Mouse (Mus musculus) midbrain, embryonic 10.5 days (tissue): ENCODE measurements around the gene Itk. TPM values are rescaled to one million over a fixed set of nuclear protein-coding genes. Genes with fewer than 3 reads are reported as not detected.

Source experiments
- DNase-seq: peaks from one replicate; pipeline ENCODE4 v3.0.0-alpha.2; 2017; ENCODE audit warnings: low spot score
- H3K27ac ChIP-seq: fragments of 300-500 bp; sonication (generic); replicated peaks from 2 replicates; pipeline ENCODE4 v1.5.1; 2016; ENCODE audit warnings: mild to moderate bottlenecking
- H3K27me3 ChIP-seq: fragments of 300-500 bp; sonication (generic); 2 replicates; pipeline ENCODE4 v1.6.1; 2016; ENCODE audit warnings: low read depth, mild to moderate bottlenecking; ENCODE audit not compliant: poor library complexity, severe bottlenecking
- H3K36me3 ChIP-seq: fragments of 300-500 bp; sonication (generic); 2 replicates; pipeline ENCODE4 v1.6.1; 2016; ENCODE audit warnings: mild to moderate bottlenecking, moderate library complexity
- H3K4me1 ChIP-seq: fragments of 300-500 bp; sonication (generic); 2 replicates; pipeline ENCODE4 v1.6.1; 2016
- H3K4me3 ChIP-seq: fragments of 300-500 bp; sonication (generic); 2 replicates; pipeline ENCODE4 v1.5.1; 2016; ENCODE audit warnings: mild to moderate bottlenecking, moderate library complexity
- H3K9me3 ChIP-seq: fragments of 300-500 bp; sonication (generic); replicated peaks from 2 replicates; pipeline ENCODE4 v1.6.1; 2016; ENCODE audit warnings: mild to moderate bottlenecking
- WGBS: fragments of 180-500 bp; shearing (Covaris S2); methylation state at CpG from one replicate; pipeline ENCODE4 v1.1.7; 2016; 5-methylcytosine and 5-hydroxymethylcytosine counted together
- polyA plus RNA-seq: library from polyadenylated mRNA; unstranded; fragments of >200 nt; fragmentation: Nextera tagmentation; extraction: Ambion mirVana; gene quantifications from 2 replicates; pipeline ENCODE4 v1.2.1, GENCODE M21; 2016

The Itk gene
- polyA plus RNA-seq, 1 experiment from 2014 or later = 0.04 TPM

- Histone ChIP-seq H3K27ac (no peak overlapping the region), H3K9me3 (no peaks in the 10 kb centered on the region), H3K36me3 (no peaks in the 10 kb centered on the region), H3K27me3 (no peaks in the 10 kb centered on the region), H3K4me3 (no peak overlapping the region), H3K4me1 (no peaks in the 10 kb centered on the region)
- DNase-seq = no peak
- WGBS = 92% methylated on average over 8 of the region's 8 CpGs
These were observed 57.1 kb downstream of the Itk start for GRCm38 (mm10) chr11:46332217-46332616.

GRCm38 (mm10) chr11:46326271-46327015, 62.9 kb downstream of the Itk start:
- no peaks in the 10 kb centered on the region for H3K4me1 ChIP-seq
- 90% methylated on average over 16 of the region's 16 CpGs for WGBS
- no peaks in the 10 kb centered on the region for H3K36me3 ChIP-seq
- no peaks in the 10 kb centered on the region for H3K27me3 ChIP-seq
- H3K9me3 ChIP-seq = no peaks in the 10 kb centered on the region
- H3K4me3 ChIP-seq = no peak overlapping the region
- no peak for DNase-seq
- H3K27ac ChIP-seq = no peak overlapping the region

GRCm38 (mm10) chr11:46321559-46321958, 67.8 kb downstream of the Itk start:
- WGBS = 80% methylated on average over 7 of the region's 7 CpGs
- Histone ChIP-seq H3K4me1 (no peaks in the 10 kb centered on the region), H3K27ac (no peak overlapping the region), H3K27me3 (no peaks in the 10 kb centered on the region), H3K9me3 (no peaks in the 10 kb centered on the region), H3K4me3 (no peak overlapping the region), H3K36me3 (no peaks in the 10 kb centered on the region)
- no peak for DNase-seq

GRCm38 (mm10) chr11:46314534-46314933, 74.8 kb downstream of the Itk start:
- H3K9me3 ChIP-seq = no peaks in the 10 kb centered on the region
- H3K27ac ChIP-seq = no peak overlapping the region
- peaks cover 19% of the 10 kb centered on the region for H3K27me3 ChIP-seq
- 86% methylated on average over 7 of the region's 7 CpGs for WGBS
- no peak overlapping the region for H3K4me3 ChIP-seq
- H3K4me1 ChIP-seq = peaks cover 30% of the 10 kb centered on the region
- DNase-seq = no peak
- no peaks in the 10 kb centered on the region for H3K36me3 ChIP-seq

GRCm38 (mm10) chr11:46313851-46314250, 75.5 kb downstream of the Itk start:
- Histone ChIP-seq H3K4me1 (peaks cover 37% of the 10 kb centered on the region), H3K36me3 (no peaks in the 10 kb centered on the region), H3K4me3 (no peak overlapping the region), H3K9me3 (no peaks in the 10 kb centered on the region), H3K27ac (no peak overlapping the region), H3K27me3 (peaks cover 19% of the 10 kb centered on the region)
- no peak for DNase-seq
- WGBS = 84% methylated on average over 6 of the region's 6 CpGs

- Histone ChIP-seq H3K27ac (peak within 1 kb of the TSS; percentile 89), H3K4me3 (peak within 1 kb of the TSS; percentile 87), H3K27me3 (peaks cover 19% of the 10 kb centered on the region), H3K9me3 (no peaks in the 10 kb centered on the region), H3K36me3 (0 out of 2 replicates have a peak, but pooled peaks cover 3% of the 10 kb centered on the region), H3K4me1 (peaks cover 37% of the 10 kb centered on the region)
- WGBS = 10% methylated on average over 13 of the region's 14 CpGs
- peak; percentile 28 for DNase-seq
These were observed 76.7 kb downstream of the Itk start, which contains the start of gene Cyfip2 for GRCm38 (mm10) chr11:46312523-46313035. TSS of gene Cyfip2 (minus strand) at chr11:46312859.

- peaks cover 19% of the 10 kb centered on the region for H3K27me3 ChIP-seq
- H3K36me3 ChIP-seq = 0 out of 2 replicates have a peak, but pooled peaks cover 3% of the 10 kb centered on the region
- H3K4me3 ChIP-seq = peak overlapping the region; percentile 87
- DNase-seq = peak; percentile 71
- WGBS = under 1% methylated on average over 66 of the region's 71 CpGs
- peak overlapping the region; percentile 89 for H3K27ac ChIP-seq
- peaks cover 37% of the 10 kb centered on the region for H3K4me1 ChIP-seq
- no peaks in the 10 kb centered on the region for H3K9me3 ChIP-seq
These were observed 77.4 kb downstream of the Itk start for GRCm38 (mm10) chr11:46311703-46312522.

- Histone ChIP-seq H3K27me3 (peaks cover 19% of the 10 kb centered on the region), H3K27ac (peak overlapping the region; percentile 89), H3K9me3 (no peaks in the 10 kb centered on the region), H3K4me1 (peaks cover 37% of the 10 kb centered on the region), H3K36me3 (0 out of 2 replicates have a peak, but pooled peaks cover 3% of the 10 kb centered on the region), H3K4me3 (peak overlapping the region; percentile 87)
- WGBS = 5% methylated on average over 14 of the region's 14 CpGs
- no peak for DNase-seq
These were observed 78.1 kb downstream of the Itk start for GRCm38 (mm10) chr11:46311181-46311702.

GRCm38 (mm10) chr11:46310647-46311063, 78.7 kb downstream of the Itk start:
- peak overlapping the region; percentile 87 for H3K4me3 ChIP-seq
- 71% methylated on average over 5 of the region's 5 CpGs for WGBS
- H3K4me1 ChIP-seq = peaks cover 37% of the 10 kb centered on the region
- peaks cover 19% of the 10 kb centered on the region for H3K27me3 ChIP-seq
- no peak for DNase-seq
- H3K9me3 ChIP-seq = no peaks in the 10 kb centered on the region
- H3K27ac ChIP-seq = peak overlapping the region; percentile 42
- H3K36me3 ChIP-seq = 0 out of 2 replicates have a peak, but pooled peaks cover 3% of the 10 kb centered on the region

GRCm38 (mm10) chr11:46309808-46310555, 79.3 kb downstream of the Itk start:
- Histone ChIP-seq H3K36me3 (0 out of 2 replicates have a peak, but pooled peaks cover 3% of the 10 kb centered on the region), H3K4me1 (peaks cover 39% of the 10 kb centered on the region), H3K27me3 (peaks cover 19% of the 10 kb centered on the region), H3K4me3 (peak overlapping the region; percentile 87; the same call in 1 of the 2 replicates), H3K9me3 (no peaks in the 10 kb centered on the region), H3K27ac (peak overlapping the region; percentile 42)
- 64% methylated on average over 10 of the region's 10 CpGs for WGBS
- peak; percentile 26 for DNase-seq

GRCm38 (mm10) chr11:46309111-46309741, 80.1 kb downstream of the Itk start:
- Histone ChIP-seq H3K4me1 (peaks cover 43% of the 10 kb centered on the region), H3K27ac (no peak overlapping the region)
- whole genome bisulfite sequencing = 89% methylated on average over 20 of the region's 20 CpGs

More at GRCm38 (mm10) chr11:46309111-46309741, 80.1 kb downstream of the Itk start:
- 0 out of 2 replicates have a peak, but pooled peaks cover 3% of the 10 kb centered on the region for H3K36me3 ChIP-seq
- H3K27me3 ChIP-seq = peaks cover 19% of the 10 kb centered on the region
- H3K4me3 ChIP-seq = no peak overlapping the region
- H3K9me3 ChIP-seq = no peaks in the 10 kb centered on the region
- no peak for DNase-seq
